ENCODE assay signal across 15 mouse cellular contexts in genomic region chr17:4868446-4868825, GRCm38 (mm10).
A peak's percentile ranks its signal among the peaks of the same experiment; 100 is the strongest.
DNase-seq lines count a peak whose midpoint lies in the region; ATAC-seq lines count a peak whose summit lies in the region.
"Had no signal": no experiment of that assay in that cellular context is flagged by ENCODE, and none has a peak within 500 bp of the region (broad histone marks: within the 10 kb centered on the region; RNA-seq: fewer than 3 reads in every experiment).

No protein-coding gene starts in this region.

- H3K9me3 ChIP-seq in heart, embryonic 16.5 days (replicated peaks; ENCODE audit: control insufficient read depth, low read length), result no peaks in the 10 kb centered on the region
- H3K9me3 ChIP-seq in heart, embryonic 11.5 days (replicated peaks; ENCODE audit: control insufficient read depth, low read length), result no peaks in the 10 kb centered on the region
- H3K9me3 ChIP-seq in stomach, embryonic 16.5 days (replicated peaks; ENCODE audit: control insufficient read depth, low read length), result no peaks in the 10 kb centered on the region
- H3K9me3 ChIP-seq: hindbrain, embryonic 12.5 days had no signal

- ATAC-seq in heart, embryonic 16.5 days (replicated peaks; ENCODE audit: extremely low read depth, insufficient read depth, low FRiP score), result no peak
- ATAC-seq in heart, embryonic 11.5 days (replicated peaks; ENCODE audit: insufficient number of reproducible peaks, low FRiP score, low TSS enrichment), result no peak
- ATAC-seq in stomach, embryonic 16.5 days (ENCODE audit: insufficient read depth, low FRiP score), result peak; percentile 59; the same call in 1 of the 2 replicates
- ATAC-seq: forebrain, embryonic 14.5 days; inflammation-experienced regulatory T-cells, adult 6 months had no signal

- H3K4me2 ChIP-seq in heart, embryonic 16.5 days (ENCODE audit: low read depth, low read length), result no peak overlapping the region
- no peak overlapping the region for H3K4me2 ChIP-seq in heart, embryonic 11.5 days
- H3K4me2 ChIP-seq in stomach, embryonic 16.5 days (ENCODE audit: low read depth, low read length), result no peak overlapping the region
- H3K4me2 ChIP-seq: hindbrain, embryonic 12.5 days; lung, embryonic 14.5 days had no signal

- 82% methylated on average over 10 of the region's 10 CpGs for WGBS in heart, embryonic 16.5 days
- 75% methylated on average over 10 of the region's 10 CpGs for WGBS in heart, embryonic 11.5 days (ENCODE audit: insufficient replicate concordance)
- 69% methylated on average over 10 of the region's 10 CpGs for WGBS in stomach, embryonic 16.5 days

- no peaks in the 10 kb centered on the region for H3K36me3 ChIP-seq in heart, embryonic 16.5 days (ENCODE audit: control insufficient read depth, insufficient read depth)
- H3K36me3 ChIP-seq in heart, embryonic 11.5 days (ENCODE audit: control insufficient read depth, insufficient read depth, low read length), result no peaks in the 10 kb centered on the region
- no peaks in the 10 kb centered on the region for H3K36me3 ChIP-seq in stomach, embryonic 16.5 days (ENCODE audit: control insufficient read depth, insufficient read depth, low read length)
- H3K36me3 ChIP-seq: hindbrain, embryonic 12.5 days had no signal

- no peak overlapping the region for H3K9ac ChIP-seq in heart, embryonic 16.5 days (ENCODE audit: low read length)
- no peak overlapping the region for H3K9ac ChIP-seq in heart, embryonic 11.5 days (ENCODE audit: low read depth, low read length)
- no peak overlapping the region for H3K9ac ChIP-seq in stomach, embryonic 16.5 days (ENCODE audit: low read length)
- H3K9ac ChIP-seq: hindbrain, embryonic 12.5 days; lung, embryonic 14.5 days had no signal

- H3K4me3 ChIP-seq in heart, embryonic 16.5 days (ENCODE audit: low read length), result no peak overlapping the region
- no peak overlapping the region for H3K4me3 ChIP-seq in heart, embryonic 11.5 days (ENCODE audit: low read depth, low read length)
- no peak overlapping the region for H3K4me3 ChIP-seq in stomach, embryonic 16.5 days (replicated peaks; ENCODE audit: low read length)
- H3K4me3 ChIP-seq: hindbrain, embryonic 12.5 days had no signal

- no peaks in the 10 kb centered on the region for H3K27me3 ChIP-seq in heart, embryonic 16.5 days (ENCODE audit: control insufficient read depth, insufficient read depth, low read length)
- H3K27me3 ChIP-seq in heart, embryonic 11.5 days (ENCODE audit: control insufficient read depth, insufficient read depth, low read length), result no peaks in the 10 kb centered on the region
- no peaks in the 10 kb centered on the region for H3K27me3 ChIP-seq in stomach, embryonic 16.5 days (ENCODE audit: control insufficient read depth, insufficient read depth, low read length)
- H3K27me3 ChIP-seq: hindbrain, embryonic 12.5 days had no signal

- 0 out of 2 replicates have a peak, but pooled peaks cover 4% of the 10 kb centered on the region for H3K4me1 ChIP-seq in heart, embryonic 16.5 days (ENCODE audit: control insufficient read depth, insufficient read depth, low read length)
- H3K4me1 ChIP-seq in heart, embryonic 11.5 days (ENCODE audit: control insufficient read depth, insufficient read depth, low read length), result no peaks in the 10 kb centered on the region
- peaks cover 22% of the 10 kb centered on the region for H3K4me1 ChIP-seq in stomach, embryonic 16.5 days (ENCODE audit: control insufficient read depth, insufficient read depth, low read length)

- H3K27ac ChIP-seq in heart, embryonic 16.5 days (ENCODE audit: low read length), result peak overlapping the region; percentile 36; the same call in 1 of the 2 replicates
- no peak overlapping the region for H3K27ac ChIP-seq in heart, embryonic 11.5 days (ENCODE audit: low read depth, low read length)
- H3K27ac ChIP-seq in stomach, embryonic 16.5 days (ENCODE audit: low read length), result no peak overlapping the region; the same call in 1 of the 2 replicates
- H3K27ac ChIP-seq: hindbrain, embryonic 12.5 days had no signal

- peak; percentile 18 for DNase-seq in adrenal gland, postnatal 25 days
- DNase-seq in adrenal gland, adult 18-20 months (ENCODE audit: low spot score in 2 of 2), result no peak
- DNase-seq in lung, postnatal 36 days, result peak; percentile 15
- DNase-seq in lung, postnatal 4 days, result no peak
- DNase-seq in right cerebral cortex, postnatal 36 days (ENCODE audit: low spot score in 2 of 2), result no peak
- DNase-seq: cerebellum, adult 11 months; liver; thymus, postnatal 4 days had no signal

Comparison
In these comparisons a context has a peak if more than half of its experiments do, and no peak if none do; other contexts are left out.
1. DNase-seq: peak in adrenal gland, postnatal 25 days (single experiment) and lung, postnatal 36 days (single experiment); none in adrenal gland, adult 18-20 months (0 of 2), lung, postnatal 4 days (0 of 2) and right cerebral cortex, postnatal 36 days (0 of 2).